Mouse (Mus musculus) myocyte (in vitro differentiated cells): ENCODE data around the gene Ctnnb1.

Source experiments
- MYOD1 ChIP-seq, 3 experiments: IDR thresholded peaks; one replicate each; pipeline ENCODE4 v1.6.1; 2011; ENCODE audit warnings: control low read depth in 2 of 3, low read depth in 2 of 3, mild to moderate bottlenecking in 2 of 3, moderate library complexity in 1 of 3; ENCODE audit not compliant: insufficient read length in 2 of 3, control insufficient read depth in 1 of 3
- MYOG ChIP-seq, 3 experiments: IDR thresholded peaks; one replicate each; pipeline ENCODE4 v1.6.1; 2011; ENCODE audit warnings: control low read depth in 2 of 3, low read depth in 2 of 3, mild to moderate bottlenecking in 2 of 3; ENCODE audit not compliant: insufficient read length in 2 of 3, control insufficient read depth in 1 of 3, insufficient read depth in 1 of 3
- POLR2AphosphoS2 ChIP-seq: IDR thresholded peaks from one replicate; pipeline ENCODE4 v1.6.1; 2011; ENCODE audit warnings: low read depth, control low read depth; ENCODE audit not compliant: insufficient read length
- REST ChIP-seq: IDR thresholded peaks from one replicate; pipeline ENCODE4 v1.6.1; 2011; ENCODE audit warnings: mild to moderate bottlenecking, control low read depth, moderate library complexity; ENCODE audit not compliant: insufficient read depth, insufficient read length
- USF1 ChIP-seq: IDR thresholded peaks from one replicate; pipeline ENCODE4 v1.6.1; 2011; ENCODE audit warnings: low read depth, mild to moderate bottlenecking, control low read depth, moderate library complexity

DNA sequence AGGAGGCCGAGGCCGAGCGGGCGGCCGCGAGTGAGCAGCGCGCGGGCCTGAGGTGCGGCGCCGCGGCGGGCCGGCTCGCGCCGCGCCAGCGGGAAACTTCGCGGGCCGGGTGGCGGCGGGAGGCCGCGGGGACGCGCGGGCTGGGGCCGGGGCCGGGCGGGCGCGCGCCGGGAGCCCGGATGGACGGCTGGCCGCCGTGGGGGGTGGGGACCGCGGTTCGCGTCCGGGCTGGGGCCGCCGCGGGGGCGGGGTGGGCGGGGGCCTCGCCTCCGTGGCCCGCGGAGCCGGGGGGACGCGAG, 4.5 kb downstream of the Ctnnb1 start:
- TF ChIP-seq USF1 (no peak), MYOD1 (IDR thresholded peaks at IDR 0.05; ENCODE audit: control insufficient read depth in 1 of 3, insufficient read length in 2 of 3, low read depth in 2 of 3) (no peak), MYOG (IDR thresholded peaks at IDR 0.05; ENCODE audit: control insufficient read depth in 1 of 3, insufficient read depth in 1 of 3, insufficient read length in 2 of 3, low read depth in 2 of 3) (no peak), POLR2AphosphoS2 (no peak), REST (no peak)
